Mouse (Mus musculus): ENCODE measurements around the gene Snx15.

Snx15 gene

GRCm38 (mm10) chr19:6097847-6098246, 30.3 kb downstream of the Snx15 start:
- TF ChIP-seq GATA4 (IDR thresholded peaks at IDR 0.05; ENCODE audit: insufficient replicate concordance, low read length): no peak

- no peak for TF ChIP-seq GATA4 (IDR thresholded peaks at IDR 0.05; ENCODE audit: insufficient replicate concordance, low read length)
These were observed 34.0 kb downstream of the Snx15 start, which contains the start of gene AC131692.1 for GRCm38 (mm10) chr19:6094119-6094518. TSS of gene AC131692.1 (plus strand) at chr19:6094419.

- no peak for TF ChIP-seq GATA4 (IDR thresholded peaks at IDR 0.05; ENCODE audit: insufficient replicate concordance, low read length)
These were observed 39.3 kb downstream of the Snx15 start for GRCm38 (mm10) chr19:6088841-6089240.

- no peak for TF ChIP-seq GATA4 (IDR thresholded peaks at IDR 0.05; ENCODE audit: insufficient replicate concordance, low read length)
These were observed 42.7 kb downstream of the Snx15 start for GRCm38 (mm10) chr19:6085417-6085879.

- TF ChIP-seq GATA4 (IDR thresholded peaks at IDR 0.05; ENCODE audit: insufficient replicate concordance, low read length): peak; percentile 83; the same call in 1 of the 2 replicates
These were observed 43.4 kb downstream of the Snx15 start, which contains the start of the genes Zfpl1 and Cdca5 for GRCm38 (mm10) chr19:6084478-6085248. TSS of gene Zfpl1 (minus strand) at chr19:6084956. TSS of gene Cdca5 (plus strand) at chr19:6084983.

- no peak for TF ChIP-seq GATA4 (IDR thresholded peaks at IDR 0.05; ENCODE audit: insufficient replicate concordance, low read length)
These were observed 45.9 kb downstream of the Snx15 start, which contains the start of gene Gm28374 for GRCm38 (mm10) chr19:6082156-6082555. TSS of gene Gm28374 (minus strand) at chr19:6082256.

GRCm38 (mm10) chr19:6079983-6080480, 48.1 kb downstream of the Snx15 start, which contains the start of gene Tmem262:
TSS of gene Tmem262 (plus strand) at chr19:6080033.
- no peak for TF ChIP-seq GATA4 (IDR thresholded peaks at IDR 0.05; ENCODE audit: insufficient replicate concordance, low read length)

GRCm38 (mm10) chr19:6076564-6077393, 51.3 kb downstream of the Snx15 start, which contains the start of gene Vps51:
TSS of gene Vps51 (minus strand) at chr19:6077231.
- peak; percentile 4; the same call in 1 of the 2 replicates for TF ChIP-seq GATA4 (IDR thresholded peaks at IDR 0.05; ENCODE audit: insufficient replicate concordance, low read length)

GRCm38 (mm10) chr19:6073889-6074288, 54.2 kb downstream of the Snx15 start:
- no peak for TF ChIP-seq GATA4 (IDR thresholded peaks at IDR 0.05; ENCODE audit: insufficient replicate concordance, low read length)

GRCm38 (mm10) chr19:6071261-6071660, 56.8 kb downstream of the Snx15 start:
- TF ChIP-seq GATA4 (IDR thresholded peaks at IDR 0.05; ENCODE audit: insufficient replicate concordance, low read length): no peak

- TF ChIP-seq GATA4 (IDR thresholded peaks at IDR 0.05; ENCODE audit: insufficient replicate concordance, low read length): no peak
These were observed 57.4 kb downstream of the Snx15 start for GRCm38 (mm10) chr19:6070571-6071250.

GRCm38 (mm10) chr19:6069851-6070250, 58.3 kb downstream of the Snx15 start:
- no peak for TF ChIP-seq GATA4 (IDR thresholded peaks at IDR 0.05; ENCODE audit: insufficient replicate concordance, low read length)

All from liver, adult (tissue).